ENCODE assay signal across 13 mouse cellular contexts in genomic region chr13:44484582-44485329, GRCm38 (mm10).
DNase-seq lines count a peak whose midpoint lies in the region; ATAC-seq and TF ChIP-seq lines count a peak whose summit lies in the region.
"Had no signal": no experiment of that assay in that cellular context is flagged by ENCODE, and none has a peak within 500 bp of the region (broad histone marks: within the 10 kb centered on the region; RNA-seq: fewer than 3 reads in every experiment).

No protein-coding gene starts in this region.

- TF ChIP-seq EP300 in lung, postnatal 0 days (IDR thresholded peaks at IDR 0.05) = no peak

- DNase-seq in hindbrain, postnatal 0 days (ENCODE audit: low spot score) = peak; percentile 76
- DNase-seq in right cerebral cortex, postnatal 10 days (ENCODE audit: low spot score in 2 of 2) = peak; percentile 45 to 63
- no peak for DNase-seq in right cerebral cortex, postnatal 25 days
- DNase-seq in cerebellum, adult 9-11 months = peak; percentile 81
- DNase-seq in right cerebral cortex, postnatal 4 days = peak; percentile 26
- DNase-seq in lung, postnatal 0 days (ENCODE audit: low spot score) = no peak
- no peak for DNase-seq in adrenal gland, adult 2 months
- DNase-seq: heart, adult 2 months; lung, postnatal 14 days had no signal

- WGBS in hindbrain, postnatal 0 days = 46% methylated on average over 14 of the region's 14 CpGs
- WGBS in hindbrain, embryonic 12.5 days = 71% methylated on average over 14 of the region's 14 CpGs
- WGBS in lung, postnatal 0 days = 66% methylated on average over 14 of the region's 14 CpGs

- H3K9me3 ChIP-seq in hindbrain, postnatal 0 days (ENCODE audit: low read length) = no peaks in the 10 kb centered on the region
- no peaks in the 10 kb centered on the region for H3K9me3 ChIP-seq in hindbrain, embryonic 12.5 days (replicated peaks)
- H3K9me3 ChIP-seq in lung, postnatal 0 days (ENCODE audit: low read length) = no peaks in the 10 kb centered on the region
- H3K9me3 ChIP-seq: G1E; neural tube, embryonic 13.5 days had no signal

- H3K4me3 ChIP-seq in hindbrain, postnatal 0 days (ENCODE audit: low read length) = no peak overlapping the region
- H3K4me3 ChIP-seq in hindbrain, embryonic 12.5 days = no peak overlapping the region
- no peak overlapping the region for H3K4me3 ChIP-seq in lung, postnatal 0 days (ENCODE audit: low read depth, low read length)
- H3K4me3 ChIP-seq: heart, adult 2 months; layer of hippocampus, adult 2 months; neural tube, embryonic 13.5 days had no signal

- no peak for TF ChIP-seq CTCF in hindbrain, postnatal 0 days (IDR thresholded peaks at IDR 0.05; ENCODE audit: low read depth)
- no peak for TF ChIP-seq CTCF in lung, postnatal 0 days (IDR thresholded peaks at IDR 0.05)

- H3K27ac ChIP-seq in hindbrain, postnatal 0 days = peak overlapping the region; percentile 42; the same call in 1 of the 2 replicates
- no peak overlapping the region for H3K27ac ChIP-seq in hindbrain, embryonic 12.5 days
- no peak overlapping the region for H3K27ac ChIP-seq in lung, postnatal 0 days (ENCODE audit: low read length)
- H3K27ac ChIP-seq: heart, adult 2 months; layer of hippocampus, adult 2 months; neural tube, embryonic 13.5 days had no signal

- no peak overlapping the region for H3K9ac ChIP-seq in hindbrain, postnatal 0 days (replicated peaks; ENCODE audit: low read length)
- no peak overlapping the region for H3K9ac ChIP-seq in hindbrain, embryonic 12.5 days
- no peak overlapping the region for H3K9ac ChIP-seq in lung, postnatal 0 days (replicated peaks; ENCODE audit: low read depth)
- H3K9ac ChIP-seq: neural tube, embryonic 13.5 days had no signal

- no peaks in the 10 kb centered on the region for H3K27me3 ChIP-seq in hindbrain, postnatal 0 days (ENCODE audit: insufficient read depth, low read length)
- H3K27me3 ChIP-seq in hindbrain, embryonic 12.5 days = no peaks in the 10 kb centered on the region
- H3K27me3 ChIP-seq in lung, postnatal 0 days (replicated peaks; ENCODE audit: insufficient read depth, low read length) = no peaks in the 10 kb centered on the region

- peak; percentile 73 for ATAC-seq in hindbrain, postnatal 0 days
- no peak for ATAC-seq in hindbrain, embryonic 12.5 days (ENCODE audit: low FRiP score)
- no peak for ATAC-seq in lung, postnatal 0 days

- peaks cover 3% of the 10 kb centered on the region; the same call in 1 of the 2 replicates for H3K4me1 ChIP-seq in hindbrain, postnatal 0 days (ENCODE audit: insufficient read depth, low read length)
- no peaks in the 10 kb centered on the region for H3K4me1 ChIP-seq in hindbrain, embryonic 12.5 days
- no peaks in the 10 kb centered on the region; the same call in 1 of the 2 replicates for H3K4me1 ChIP-seq in lung, postnatal 0 days (ENCODE audit: insufficient read depth, low read depth, low read length)
- H3K4me1 ChIP-seq: neural tube, embryonic 13.5 days had no signal

- H3K36me3 ChIP-seq in hindbrain, postnatal 0 days (ENCODE audit: insufficient read depth, low read length) = no peaks in the 10 kb centered on the region
- H3K36me3 ChIP-seq in hindbrain, embryonic 12.5 days = no peaks in the 10 kb centered on the region
- H3K36me3 ChIP-seq in lung, postnatal 0 days (ENCODE audit: insufficient read depth, low read length) = no peaks in the 10 kb centered on the region
- H3K36me3 ChIP-seq: G1E; neural tube, embryonic 13.5 days had no signal

- peak overlapping the region; percentile 22; the same call in 1 of the 2 replicates for H3K4me2 ChIP-seq in hindbrain, postnatal 0 days (ENCODE audit: low read depth, low read length)
- no peak overlapping the region for H3K4me2 ChIP-seq in hindbrain, embryonic 12.5 days (replicated peaks)
- H3K4me2 ChIP-seq in lung, postnatal 0 days (replicated peaks; ENCODE audit: low read depth, low read length) = no peak overlapping the region
- H3K4me2 ChIP-seq: neural tube, embryonic 13.5 days had no signal

Comparison
In these comparisons a context has a peak if more than half of its experiments do, and no peak if none do; other contexts are left out.
1. DNase-seq: peak in hindbrain, postnatal 0 days (single experiment), right cerebral cortex, postnatal 10 days (2 of 2), cerebellum, adult 9-11 months (single experiment) and right cerebral cortex, postnatal 4 days (single experiment); none in right cerebral cortex, postnatal 25 days (single experiment), lung, postnatal 0 days (single experiment) and adrenal gland, adult 2 months (single experiment).